Mouse (Mus musculus) cerebellum, postnatal 10 days (tissue): ENCODE measurements around the gene Tab1.
A peak's percentile ranks its signal among the peaks of the same experiment; 100 is the strongest.

Experiments used
- DNase-seq, 2 experiments: peaks; one replicate each; pipeline ENCODE4 v3.0.0; 2021; ENCODE audit warnings: mixed read lengths in 2 of 2

Tab1 gene

GRCm38 (mm10) chr15:80137945-80138791 lies 5.2 kb downstream of the Tab1 start:
- DNase-seq: peak; percentile 52 to 66

DNA sequence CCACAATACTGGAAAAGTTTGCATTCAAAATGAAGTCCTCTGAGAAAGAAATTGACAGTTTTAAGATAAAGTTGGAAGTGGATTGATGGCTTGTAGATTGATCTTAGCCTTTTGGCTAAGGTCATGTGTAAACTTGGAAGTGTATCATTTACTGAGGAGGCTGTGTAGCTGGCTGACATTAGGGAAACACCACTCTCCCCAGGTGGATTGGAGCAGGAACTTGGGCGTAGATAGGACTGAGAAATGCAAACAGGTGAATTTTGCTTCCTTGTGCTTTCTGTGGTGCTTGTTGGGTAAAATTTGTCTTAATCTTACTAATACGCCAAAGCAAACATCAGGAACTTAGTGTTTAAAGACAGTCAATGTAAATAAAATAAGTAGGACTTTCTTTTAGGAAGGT lies 7.4 kb downstream of the Tab1 start:
- no peak for DNase-seq

- no peak for DNase-seq
Observed at GRCm38 (mm10) chr15:80140878-80141277, 8.0 kb downstream of the Tab1 start.

DNA sequence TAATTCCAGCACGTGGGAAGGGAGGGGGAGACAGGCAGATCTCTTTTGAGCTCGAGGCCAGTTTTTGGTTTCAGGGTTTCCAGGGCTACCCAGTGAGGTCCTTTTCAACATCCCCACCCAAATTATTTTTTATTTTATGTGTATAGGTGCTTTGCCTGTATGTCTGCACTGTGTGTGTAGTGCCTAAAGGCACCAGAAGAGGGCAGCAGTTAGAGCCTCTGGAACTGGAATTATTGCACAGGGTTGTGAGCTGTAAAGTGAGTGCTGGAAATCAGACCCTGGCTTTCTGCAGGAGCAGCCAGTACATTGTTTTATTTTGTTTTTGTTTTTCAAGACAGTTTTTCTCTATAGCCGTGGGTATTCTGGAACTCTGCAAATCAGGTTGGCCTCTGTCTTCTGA lies 9.2 kb downstream of the Tab1 start:
- no peak for DNase-seq

DNA sequence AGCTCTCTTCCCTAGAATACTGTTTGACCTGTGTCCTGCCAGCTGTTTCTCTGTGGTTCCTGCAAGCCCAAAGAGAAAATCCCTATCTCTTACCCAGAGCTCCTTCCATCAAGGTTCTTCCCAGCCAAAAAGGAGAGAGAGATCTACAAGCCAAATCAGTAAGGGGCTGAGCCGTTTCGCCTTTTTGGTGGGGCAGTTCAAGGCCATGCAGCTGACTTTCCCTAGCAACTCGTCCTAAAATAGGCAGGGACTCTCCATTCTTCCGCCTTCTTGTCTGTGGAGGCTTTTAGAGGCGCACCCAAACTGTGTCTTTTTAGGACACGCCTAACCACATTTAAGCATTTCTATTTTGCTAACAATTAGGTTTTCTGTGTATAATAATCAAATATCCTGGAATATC lies 10.8 kb downstream of the Tab1 start:
- no peak for DNase-seq

GRCm38 (mm10) chr15:80145397-80145796 lies 12.5 kb downstream of the Tab1 start:
- no peak for DNase-seq

DNA sequence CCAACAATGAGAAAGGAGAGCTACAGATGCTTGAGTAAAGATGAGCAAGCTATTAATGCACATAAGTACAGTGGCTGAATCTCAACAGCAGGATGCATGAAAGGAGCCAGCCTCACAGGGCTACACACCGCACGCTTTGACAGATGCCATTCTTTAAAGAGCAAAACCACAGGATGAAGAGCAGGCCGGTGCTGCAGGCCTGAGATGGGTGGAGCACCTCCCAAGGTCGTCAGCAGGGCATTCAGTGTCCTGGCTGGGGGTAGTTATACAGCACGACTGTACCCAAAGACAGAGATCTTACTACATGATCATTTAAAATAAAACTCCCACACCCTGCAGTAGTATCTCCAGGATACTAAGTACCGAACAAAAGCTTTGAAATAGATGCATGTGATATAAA lies 13.2 kb downstream of the Tab1 start:
- no peak for DNase-seq

GRCm38 (mm10) chr15:80147090-80147489 lies 14.2 kb downstream of the Tab1 start:
- DNase-seq: no peak

- no peak for DNase-seq
Observed at GRCm38 (mm10) chr15:80147511-80147910, 14.6 kb downstream of the Tab1 start.

- no peak for DNase-seq
Observed at GRCm38 (mm10) chr15:80148565-80148964, 15.6 kb downstream of the Tab1 start.

- DNase-seq: no peak
Observed at GRCm38 (mm10) chr15:80149517-80149916, 16.6 kb downstream of the Tab1 start.

GRCm38 (mm10) chr15:80152663-80153062 lies 19.7 kb downstream of the Tab1 start:
- DNase-seq: no peak

DNA sequence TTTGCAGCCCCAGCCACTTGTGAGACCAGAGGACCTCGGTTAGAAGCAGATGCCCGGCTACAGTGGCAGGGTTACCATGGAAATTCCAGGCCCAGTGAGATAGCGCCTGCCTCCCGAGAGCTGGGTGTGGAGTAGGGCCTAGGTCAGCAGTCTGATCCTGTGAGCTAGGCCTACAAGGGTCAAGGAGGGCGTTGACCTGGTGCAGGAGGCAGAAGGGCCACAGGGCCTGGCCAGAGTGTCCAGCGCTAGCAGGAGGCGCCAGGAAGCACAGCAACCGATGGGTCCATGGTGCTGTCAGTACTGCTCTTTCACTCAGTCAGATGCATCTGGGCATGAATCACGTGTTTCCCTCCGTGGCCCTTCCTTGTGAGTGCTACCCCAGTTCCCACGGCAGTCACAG lies 20.8 kb downstream of the Tab1 start:
- DNase-seq: no peak

- DNase-seq: no peak
Observed at GRCm38 (mm10) chr15:80155707-80156106, 22.8 kb downstream of the Tab1 start.

DNA sequence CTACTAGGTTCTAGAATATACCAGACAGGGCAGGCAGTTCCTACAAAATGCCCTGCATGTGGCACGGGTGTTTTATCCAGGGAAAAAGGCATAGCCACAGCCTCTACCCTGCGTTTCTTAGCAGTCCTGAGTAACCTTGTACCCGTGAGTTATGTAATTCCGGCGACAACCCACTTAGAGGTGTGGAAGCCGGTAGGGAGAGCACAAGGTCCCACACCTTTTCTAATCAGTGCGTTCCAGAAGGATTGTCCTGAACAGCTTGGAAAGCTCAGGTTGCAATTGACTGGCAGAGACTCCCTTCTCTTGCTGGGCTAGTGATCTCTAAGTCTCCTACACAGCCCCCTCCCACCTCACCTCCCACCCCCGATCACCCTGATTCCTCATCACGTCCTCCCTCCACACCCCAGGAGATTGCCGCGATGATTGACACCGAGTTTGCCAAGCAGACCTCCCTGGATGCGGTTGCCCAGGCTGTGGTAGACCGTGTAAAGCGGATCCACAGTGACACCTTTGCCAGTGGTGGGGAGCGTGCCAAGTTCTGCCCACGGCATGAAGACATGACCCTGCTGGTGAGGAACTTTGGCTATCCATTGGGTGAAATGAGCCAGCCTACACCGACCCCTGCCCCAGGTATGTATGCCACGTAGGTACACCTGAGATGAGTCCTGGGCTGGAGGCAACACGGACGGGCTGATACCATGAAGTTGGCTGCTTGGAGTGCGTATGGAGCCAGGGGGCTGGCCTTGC lies 24.4 kb downstream of the Tab1 start:
- peak; percentile 58 to 63 for DNase-seq

DNA sequence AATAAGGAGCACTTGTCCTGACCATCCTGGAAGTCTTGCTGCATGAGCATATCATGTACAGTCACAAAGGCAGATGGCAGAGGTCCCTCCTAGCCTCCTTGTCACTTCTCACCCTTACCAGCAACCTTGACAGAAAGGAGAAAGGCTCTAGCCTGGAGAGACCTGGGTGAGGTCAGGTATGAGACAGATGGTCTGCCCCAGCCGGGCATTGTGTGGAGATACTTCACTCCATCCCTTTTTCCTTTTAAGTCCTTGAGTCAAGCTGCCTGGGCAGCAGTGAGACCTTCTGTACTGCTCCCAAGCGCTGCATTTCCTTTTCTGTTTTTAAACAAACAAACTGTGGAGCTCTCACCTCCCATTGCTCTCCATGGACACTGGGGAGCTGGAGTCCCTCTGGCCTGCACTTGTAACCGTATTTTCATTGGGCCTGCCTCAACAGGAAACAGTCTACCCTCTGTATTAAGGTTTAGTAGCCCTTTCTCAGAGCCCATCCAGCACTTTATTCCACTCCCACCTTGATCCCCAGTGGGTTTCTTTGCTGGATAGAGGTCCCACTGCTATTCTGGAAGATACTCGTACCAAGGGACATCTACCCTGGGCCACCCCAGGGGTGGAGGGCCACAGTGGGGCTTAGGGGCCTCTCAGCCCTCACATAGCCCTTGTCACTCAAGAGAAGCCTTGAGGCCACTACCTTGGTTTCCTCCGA lies 25.2 kb downstream of the Tab1 start:
- DNase-seq: no peak

GRCm38 (mm10) chr15:80158707-80159090 lies 25.8 kb downstream of the Tab1 start:
- DNase-seq: no peak

DNA sequence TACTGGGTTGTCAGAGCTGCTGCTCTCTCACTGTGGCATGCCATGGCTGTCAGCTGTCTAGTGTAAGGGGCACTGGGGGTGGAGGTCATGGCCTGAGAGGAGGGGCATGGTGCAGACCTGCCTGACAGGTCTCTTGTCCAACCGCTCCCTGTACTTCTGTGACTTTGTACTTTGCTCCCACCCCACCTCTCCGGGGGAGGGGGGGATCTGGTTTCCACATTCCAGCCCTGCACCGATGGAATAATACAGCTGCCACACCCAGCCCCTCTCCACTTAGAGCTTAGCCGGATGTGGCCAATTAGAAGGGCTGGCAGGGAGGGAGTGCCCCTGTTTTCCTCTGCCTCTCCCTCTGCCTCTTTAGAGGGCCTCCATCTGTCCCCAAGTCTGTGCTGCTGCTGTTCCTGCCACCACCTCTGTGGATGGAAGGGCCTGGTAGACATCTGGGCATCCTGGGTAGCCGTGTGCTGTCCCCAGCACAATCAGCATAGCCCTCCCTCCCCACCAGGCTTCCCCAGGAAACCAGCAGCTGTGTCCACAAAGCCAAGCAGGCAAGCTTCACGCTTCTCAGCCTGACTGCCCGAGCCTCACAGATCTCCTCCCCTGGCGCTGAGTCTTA lies 26.5 kb downstream of the Tab1 start:
- no peak for DNase-seq

GRCm38 (mm10) chr15:80160223-80160622 lies 27.3 kb downstream of the Tab1 start:
- no peak for DNase-seq

- DNase-seq: peak; percentile 76 to 83
Observed at GRCm38 (mm10) chr15:80160726-80161125, 27.8 kb downstream of the Tab1 start.

DNA sequence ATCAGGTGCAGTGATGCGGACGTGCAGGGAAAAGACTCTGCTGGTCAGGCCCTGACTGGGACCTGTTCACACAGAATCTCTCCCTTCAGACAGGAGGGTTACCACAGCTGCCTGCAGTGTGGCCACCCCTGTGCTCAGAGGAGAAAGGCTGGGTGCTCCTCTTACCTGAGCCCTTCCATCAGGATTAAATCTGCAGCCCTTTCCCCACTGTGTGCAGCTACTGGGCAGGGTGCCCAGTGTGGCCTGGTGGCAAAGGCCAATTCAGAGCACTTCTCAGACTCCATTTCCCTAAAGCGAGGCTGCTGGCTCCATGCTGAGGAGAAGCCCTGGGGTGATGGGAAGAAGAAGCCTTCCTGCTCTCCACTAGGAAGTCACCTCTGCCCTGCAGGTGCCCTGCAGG lies 28.3 kb downstream of the Tab1 start:
- DNase-seq: peak in 1 of 2 experiments; percentile 55

GRCm38 (mm10) chr15:80162401-80162964 lies 29.6 kb downstream of the Tab1 start:
- DNase-seq: peak in 1 of 2 experiments; percentile 51

DNA sequence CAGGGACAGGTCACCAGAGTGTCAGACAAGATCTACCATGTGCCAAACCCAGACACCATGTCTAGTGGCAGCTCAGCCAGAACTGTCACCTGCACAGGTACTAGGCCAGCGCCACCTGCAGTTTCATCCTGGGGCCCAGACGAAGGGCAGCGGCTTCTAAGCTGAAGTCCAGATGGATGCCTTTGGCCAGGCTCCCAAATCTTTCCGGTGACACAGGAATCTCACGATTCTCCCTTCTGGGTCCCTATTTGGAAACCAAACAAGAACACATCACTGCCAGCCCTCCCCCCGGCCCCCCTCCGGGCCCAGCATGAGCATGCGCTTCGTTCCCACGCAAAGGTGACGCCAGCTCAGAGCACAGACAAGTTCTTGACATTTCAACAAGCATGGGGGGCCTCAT lies 30.3 kb downstream of the Tab1 start:
- peak; percentile 98 to 99 for DNase-seq
